Mouse (Mus musculus): ENCODE data around the gene Keap1. TPM values are rescaled to one million over a fixed set of nuclear protein-coding genes. Genes with fewer than 3 reads are reported as not detected.

Gene Keap1
- polyA plus RNA-seq, 1 experiment from 2014 or later: 49.6 TPM

DNA sequence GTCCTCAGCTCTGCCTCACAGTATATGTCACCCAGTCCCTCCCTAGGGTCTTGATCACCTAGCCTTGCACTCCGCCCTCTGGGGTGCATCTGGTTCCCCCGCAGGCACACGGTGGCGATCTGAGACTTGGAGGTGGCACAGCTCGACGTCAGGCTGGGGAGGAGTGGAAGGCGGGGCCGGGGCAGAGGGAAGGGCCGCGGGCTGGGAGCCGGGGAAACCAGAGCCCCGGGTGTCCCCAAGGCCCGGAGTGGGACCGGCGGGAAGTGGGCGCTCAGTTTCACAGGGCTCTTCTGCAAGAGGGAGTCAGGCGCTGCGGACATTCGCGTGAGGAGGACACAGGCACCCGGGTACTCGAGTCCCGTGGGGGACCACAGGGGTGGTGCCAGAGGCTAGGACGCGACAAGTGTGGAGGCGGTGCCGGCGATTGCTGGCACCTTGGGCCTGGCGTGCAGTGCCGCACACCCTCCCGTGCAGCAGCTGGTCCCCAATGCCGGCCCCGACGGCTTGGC is 55.2 kb downstream of the Keap1 start:
- peak overlapping the region; percentile 4; the same call in 1 of the 2 replicates for H3K27ac ChIP-seq (replicated peaks)
- DNase-seq (ENCODE audit: low spot score): peak; percentile 37
- WGBS: 6% methylated on average over 34 of the region's 34 CpGs
- H3K36me3 ChIP-seq (replicated peaks): no peaks in the 10 kb centered on the region
- peaks cover 49% of the 10 kb centered on the region for H3K27me3 ChIP-seq (replicated peaks; ENCODE audit: low read depth, poor library complexity, severe bottlenecking)
- H3K9me3 ChIP-seq: no peaks in the 10 kb centered on the region
- H3K4me1 ChIP-seq: peaks cover 38% of the 10 kb centered on the region
- H3K4me3 ChIP-seq: peak overlapping the region; percentile 45

DNA sequence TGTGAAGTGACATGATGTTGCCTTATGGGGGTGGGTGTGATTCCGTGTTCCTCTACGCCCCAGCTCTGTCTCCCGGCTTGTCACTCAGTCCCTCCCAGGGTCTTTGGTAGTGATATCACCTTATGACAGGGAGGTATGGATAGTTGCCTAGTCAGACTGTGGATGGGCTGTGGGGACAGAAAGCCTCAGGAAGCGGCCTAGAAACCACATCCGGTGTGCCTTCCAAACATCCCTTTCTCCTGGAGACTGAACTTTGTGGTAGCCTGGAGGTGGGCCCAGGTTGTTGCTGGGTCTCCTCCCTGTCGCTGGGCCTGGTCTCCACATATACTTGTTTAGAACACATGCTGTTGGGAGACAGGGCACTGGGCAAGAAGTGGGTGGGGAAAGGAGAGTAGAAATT is 55.7 kb downstream of the Keap1 start:
- peaks cover 49% of the 10 kb centered on the region for H3K27me3 ChIP-seq (replicated peaks; ENCODE audit: low read depth, poor library complexity, severe bottlenecking)
- H3K9me3 ChIP-seq: no peaks in the 10 kb centered on the region
- WGBS: 85% methylated on average over 6 of the region's 6 CpGs
- H3K4me3 ChIP-seq: no peak overlapping the region
- no peak for DNase-seq (ENCODE audit: low spot score)
- H3K4me1 ChIP-seq: peaks cover 38% of the 10 kb centered on the region
- no peaks in the 10 kb centered on the region for H3K36me3 ChIP-seq (replicated peaks)
- H3K27ac ChIP-seq (replicated peaks): no peak overlapping the region

DNA sequence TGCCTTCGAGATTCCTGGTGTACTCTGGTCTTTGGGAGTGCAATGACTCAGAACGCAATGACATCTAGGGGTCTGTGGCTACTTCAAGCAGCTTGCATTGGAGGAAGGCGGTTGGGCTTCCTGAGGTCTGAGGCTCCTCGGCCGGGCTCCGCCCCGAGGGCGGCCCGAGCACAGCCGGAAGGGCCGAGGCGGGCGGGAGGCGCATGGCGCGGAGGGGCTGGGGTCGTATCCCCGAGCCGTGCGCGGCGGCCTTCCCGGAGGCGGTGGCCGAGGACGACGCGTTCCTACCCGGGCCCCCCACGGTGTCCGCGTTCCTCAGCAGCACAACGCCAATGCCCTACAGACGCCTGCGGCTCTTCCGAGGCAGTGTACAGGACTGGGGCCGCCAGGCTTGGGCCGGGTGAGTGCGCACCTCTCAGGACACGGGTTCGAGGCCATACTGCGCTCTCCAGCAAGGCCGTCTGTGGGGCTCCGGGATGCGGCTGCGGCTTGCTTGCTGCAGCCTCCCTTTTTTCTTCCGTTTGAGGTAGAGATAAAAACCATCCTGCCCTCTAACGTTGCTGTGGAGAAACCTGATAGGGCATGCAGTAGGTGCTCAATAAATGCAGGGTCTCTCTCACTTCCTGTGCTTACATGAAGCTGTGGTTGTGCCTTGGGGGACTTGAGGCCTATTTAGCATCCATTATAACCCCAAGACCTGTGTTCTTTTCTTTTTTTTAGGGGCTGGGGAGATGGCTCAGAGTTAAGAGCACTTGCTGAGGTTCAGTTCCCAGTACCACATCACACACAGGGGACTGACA is 57.5 kb downstream of the Keap1 start:
- H3K27ac ChIP-seq (replicated peaks): peak overlapping the region; percentile 44; the same call in 1 of the 2 replicates
- H3K4me1 ChIP-seq: peaks cover 37% of the 10 kb centered on the region
- peak overlapping the region; percentile 50 for H3K4me3 ChIP-seq
- peak; percentile 66 for DNase-seq (ENCODE audit: low spot score)
- 7% methylated on average over 48 of the region's 48 CpGs for WGBS
- no peaks in the 10 kb centered on the region for H3K9me3 ChIP-seq
- no peaks in the 10 kb centered on the region for H3K36me3 ChIP-seq (replicated peaks)
- peaks cover 49% of the 10 kb centered on the region for H3K27me3 ChIP-seq (replicated peaks; ENCODE audit: low read depth, poor library complexity, severe bottlenecking)

DNA sequence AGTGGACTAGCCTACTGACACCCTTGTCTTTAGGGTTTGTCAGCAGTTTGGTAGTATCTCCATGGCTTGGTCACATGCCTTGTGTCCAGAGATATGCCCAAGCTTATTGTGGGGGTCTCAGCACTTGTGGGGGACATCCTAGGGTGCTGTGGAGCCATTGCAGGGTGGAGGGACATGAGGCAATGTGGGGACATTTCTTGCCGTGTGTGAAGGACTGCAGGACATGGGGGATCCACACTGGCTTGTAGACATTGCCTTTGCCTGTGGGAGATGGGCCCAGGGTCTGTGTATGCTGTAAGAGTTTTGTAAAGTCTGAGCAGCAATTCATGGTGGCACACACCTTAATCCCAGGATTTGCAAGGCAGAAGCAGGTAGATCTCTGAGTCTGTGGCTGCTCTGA is 58.3 kb downstream of the Keap1 start:
- no peaks in the 10 kb centered on the region for H3K36me3 ChIP-seq (replicated peaks)
- no peaks in the 10 kb centered on the region for H3K9me3 ChIP-seq
- H3K4me3 ChIP-seq: no peak overlapping the region
- H3K27me3 ChIP-seq (replicated peaks; ENCODE audit: low read depth, poor library complexity, severe bottlenecking): peaks cover 44% of the 10 kb centered on the region
- no peak overlapping the region for H3K27ac ChIP-seq (replicated peaks)
- no peak for DNase-seq (ENCODE audit: low spot score)
- peaks cover 36% of the 10 kb centered on the region for H3K4me1 ChIP-seq
- WGBS: 58% methylated on average over 1 of the region's 1 CpGs

DNA sequence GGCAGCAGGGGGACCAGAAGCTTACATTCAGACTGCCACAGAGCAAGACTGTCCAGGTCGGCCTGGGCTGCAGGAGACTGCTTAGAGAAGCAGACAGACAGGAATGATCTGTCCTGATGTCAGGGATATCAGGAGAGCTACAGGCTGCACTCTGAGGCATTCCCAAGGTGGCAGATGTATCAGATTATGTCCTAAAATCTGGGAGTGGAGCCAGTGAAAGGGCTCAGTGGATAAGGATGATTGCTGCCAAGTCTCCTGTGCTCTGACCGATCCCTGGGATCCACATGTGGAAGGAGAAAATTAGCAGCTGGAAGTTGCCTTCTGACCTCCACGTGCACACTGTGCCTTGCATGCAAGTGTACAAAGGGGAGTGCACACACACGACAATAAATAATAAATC is 58.8 kb downstream of the Keap1 start:
- Histone ChIP-seq H3K4me1 (peaks cover 32% of the 10 kb centered on the region), H3K36me3 (replicated peaks) (no peaks in the 10 kb centered on the region), H3K4me3 (no peak overlapping the region), H3K27me3 (replicated peaks; ENCODE audit: low read depth, poor library complexity, severe bottlenecking) (peaks cover 40% of the 10 kb centered on the region), H3K27ac (replicated peaks) (no peak overlapping the region), H3K9me3 (no peaks in the 10 kb centered on the region)
- 68% methylated on average over 4 of the region's 4 CpGs for WGBS
- no peak for DNase-seq (ENCODE audit: low spot score)

Other genes starting within 250 kb of the Keap1 start
- gene Mrpl4, start 236.6 kb downstream of the Keap1 start, polyA plus RNA-seq (2016; fragmentation: Nextera tagmentation; extraction: Ambion mirVana): 154 and 161 TPM in 2 replicates
- 5.9 and 6.0 TPM in 2 replicates for gene Icam1, start 223.4 kb downstream of the Keap1 start, polyA plus RNA-seq (2016; fragmentation: Nextera tagmentation; extraction: Ambion mirVana)
- gene Icam4, start 210.0 kb downstream of the Keap1 start, polyA plus RNA-seq (2016; fragmentation: Nextera tagmentation; extraction: Ambion mirVana): 3.8 and 5.1 TPM in 2 replicates
- gene Icam5, start 207.3 kb downstream of the Keap1 start, polyA plus RNA-seq (2016; fragmentation: Nextera tagmentation; extraction: Ambion mirVana): not detected in 2 replicates
- 0.70 and 1.8 TPM in 2 replicates for gene Zglp1, start 172.3 kb downstream of the Keap1 start, polyA plus RNA-seq (2016; fragmentation: Nextera tagmentation; extraction: Ambion mirVana)
- 0.42 and 1.4 TPM in 2 replicates for gene Gm49373, start 166.3 kb downstream of the Keap1 start, polyA plus RNA-seq (2016; fragmentation: Nextera tagmentation; extraction: Ambion mirVana)
- gene Fdx1l, start 165.7 kb downstream of the Keap1 start, polyA plus RNA-seq (2016; fragmentation: Nextera tagmentation; extraction: Ambion mirVana): 62.6 and 64.0 TPM in 2 replicates
- 3.5 and 4.5 TPM in 2 replicates for gene Gm38431, start 147.4 kb downstream of the Keap1 start, polyA plus RNA-seq (2016; fragmentation: Nextera tagmentation; extraction: Ambion mirVana)
- gene Raver1, start 147.4 kb downstream of the Keap1 start, polyA plus RNA-seq (2016; fragmentation: Nextera tagmentation; extraction: Ambion mirVana): 98.1 and 106 TPM in 2 replicates
- gene Tyk2, start 108.1 kb downstream of the Keap1 start, polyA plus RNA-seq (2016; fragmentation: Nextera tagmentation; extraction: Ambion mirVana): 14.8 and 16.1 TPM in 2 replicates
- gene Cdc37, start 89.4 kb downstream of the Keap1 start, polyA plus RNA-seq (2016; fragmentation: Nextera tagmentation; extraction: Ambion mirVana): 418 and 430 TPM in 2 replicates
- gene Pde4a, start 73.6 kb downstream of the Keap1 start, polyA plus RNA-seq (2016; fragmentation: Nextera tagmentation; extraction: Ambion mirVana): 4.9 and 5.3 TPM in 2 replicates
- 0.22 TPM in 1 of 2 replicates, not detected in the other for gene S1pr5, start 9.1 kb upstream of the Keap1 start, polyA plus RNA-seq (2016; fragmentation: Nextera tagmentation; extraction: Ambion mirVana)
- gene Atg4d, start 25.9 kb upstream of the Keap1 start, polyA plus RNA-seq (2016; fragmentation: Nextera tagmentation; extraction: Ambion mirVana): 37.8 and 41.3 TPM in 2 replicates
- 16.2 and 18.0 TPM in 2 replicates for gene Kri1, start 48.6 kb upstream of the Keap1 start, polyA plus RNA-seq (2016; fragmentation: Nextera tagmentation; extraction: Ambion mirVana)
- 40.9 and 45.1 TPM in 2 replicates for gene Cdkn2d, start 52.0 kb upstream of the Keap1 start, polyA plus RNA-seq (2016; fragmentation: Nextera tagmentation; extraction: Ambion mirVana)
- 16.8 and 18.6 TPM in 2 replicates for gene Ap1m2, start 73.0 kb upstream of the Keap1 start, polyA plus RNA-seq (2016; fragmentation: Nextera tagmentation; extraction: Ambion mirVana)
- gene Slc44a2, start 81.3 kb upstream of the Keap1 start, polyA plus RNA-seq (2016; fragmentation: Nextera tagmentation; extraction: Ambion mirVana): 86.8 and 92.7 TPM in 2 replicates
- 341 and 343 TPM in 2 replicates for gene Ilf3, start 128.5 kb upstream of the Keap1 start, polyA plus RNA-seq (2016; fragmentation: Nextera tagmentation; extraction: Ambion mirVana)
- gene Qtrt1, start 172.5 kb upstream of the Keap1 start, polyA plus RNA-seq (2016; fragmentation: Nextera tagmentation; extraction: Ambion mirVana): 64.0 and 71.1 TPM in 2 replicates
- 72.9 and 73.7 TPM in 2 replicates for gene Dnm2, start 185.5 kb upstream of the Keap1 start, polyA plus RNA-seq (2016; fragmentation: Nextera tagmentation; extraction: Ambion mirVana)